Mouse (Mus musculus) forebrain, embryonic 14.5 days (tissue): ENCODE measurements at regions not wholly inside any gene's neighbourhood (a gene's known extent, or its start where the extent isn't known, plus 50 kb on each side); places are given as distances from the start of the nearest gene placed in this dataset.

Experiments used
- ATAC-seq: fragments of 200-750 bp; cut with Nextera tagmentation; 2 replicates; pipeline ENCODE4 v1.8.0; 2017; ENCODE audit warnings: mild to moderate bottlenecking, moderate library complexity
- DNase-seq: peaks from one replicate; pipeline ENCODE4 v3.0.0-alpha.2; 2015; ENCODE audit warnings: low spot score
- H3K27ac ChIP-seq: fragments of 300-500 bp; sonication (generic); 2 replicates; pipeline ENCODE4 v1.5.1; 2014; ENCODE audit warnings: low read depth, mild to moderate bottlenecking, control low read depth, low read length, moderate library complexity
- H3K27me3 ChIP-seq: fragments of 300-500 bp; sonication (generic); replicated peaks from 2 replicates; pipeline ENCODE4 v1.6.1; 2014; ENCODE audit warnings: low read length, control low read depth, mixed read lengths; ENCODE audit not compliant: control insufficient read depth, insufficient read depth
- H3K36me3 ChIP-seq: fragments of 300-500 bp; sonication (generic); 2 replicates; pipeline ENCODE4 v1.6.1; 2014; ENCODE audit warnings: low read length, control low read depth; ENCODE audit not compliant: control insufficient read depth, insufficient read depth
- H3K4me1 ChIP-seq: fragments of 300-500 bp; sonication (generic); 2 replicates; pipeline ENCODE4 v1.6.1; 2014; ENCODE audit warnings: antibody characterized with exemption, low read length, control low read depth; ENCODE audit not compliant: control insufficient read depth, insufficient read depth
- H3K4me2 ChIP-seq: fragments of 300-500 bp; sonication (generic); 2 replicates; pipeline ENCODE4 v1.6.1; 2014; ENCODE audit warnings: mild to moderate bottlenecking, control low read depth, low read length
- H3K4me3 ChIP-seq: fragments of 300-500 bp; sonication (generic); 2 replicates; pipeline ENCODE4 v1.5.1; 2014; ENCODE audit warnings: low read depth, low read length, control low read depth
- H3K9ac ChIP-seq: fragments of 300-500 bp; sonication (generic); 2 replicates; pipeline ENCODE4 v1.6.1; 2014; ENCODE audit warnings: mild to moderate bottlenecking, low read length, control low read depth, moderate library complexity
- H3K9me3 ChIP-seq: fragments of 300-500 bp; sonication (generic); replicated peaks from 2 replicates; pipeline ENCODE4 v1.6.1; 2016; ENCODE audit warnings: low read length, control low read depth, mixed read lengths; ENCODE audit not compliant: control insufficient read depth
- WGBS: fragments of 180-500 bp; shearing (Covaris S2); extraction: QIAGEN DNeasy Blood & Tissue Kit; methylation state at CpG from one replicate; pipeline ENCODE4 v1.1.7; 2014; 5-methylcytosine and 5-hydroxymethylcytosine counted together

GRCm38 (mm10) chr16:24341736-24342135 lies 51.6 kb upstream of the Lpp start:
- Histone ChIP-seq H3K27ac (no peak overlapping the region), H3K4me2 (no peak overlapping the region), H3K27me3 (no peaks in the 10 kb centered on the region), H3K9me3 (no peaks in the 10 kb centered on the region), H3K9ac (no peak overlapping the region), H3K4me1 (no peaks in the 10 kb centered on the region), H3K4me3 (no peak overlapping the region), H3K36me3 (no peaks in the 10 kb centered on the region)
- WGBS, result 89% methylated on average over 7 of the region's 7 CpGs
- ATAC-seq (no peak), DNase-seq (no peak)

- WGBS, result 54% methylated on average over 7 of the region's 7 CpGs
- no peak for DNase-seq
- H3K9me3 ChIP-seq, result no peaks in the 10 kb centered on the region
- H3K9ac ChIP-seq, result no peak overlapping the region
- H3K4me3 ChIP-seq, result no peak overlapping the region
- H3K27ac ChIP-seq, result no peak overlapping the region
- H3K27me3 ChIP-seq, result no peaks in the 10 kb centered on the region
- H3K4me2 ChIP-seq, result no peak overlapping the region
- H3K4me1 ChIP-seq, result no peaks in the 10 kb centered on the region
- H3K36me3 ChIP-seq, result no peaks in the 10 kb centered on the region
- ATAC-seq, result no peak
Observed at GRCm38 (mm10) chr16:24340646-24341045, 52.7 kb upstream of the Lpp start.

- Histone ChIP-seq H3K4me2 (no peak overlapping the region), H3K9ac (no peak overlapping the region), H3K9me3 (no peaks in the 10 kb centered on the region), H3K36me3 (no peaks in the 10 kb centered on the region), H3K27ac (no peak overlapping the region), H3K27me3 (no peaks in the 10 kb centered on the region), H3K4me1 (no peaks in the 10 kb centered on the region), H3K4me3 (no peak overlapping the region)
- WGBS, result 47% methylated on average over 10 of the region's 10 CpGs
- ATAC-seq (no peak), DNase-seq (no peak)
Observed at GRCm38 (mm10) chr16:24339320-24340265, 53.7 kb upstream of the Lpp start.

- Histone ChIP-seq H3K27ac (no peak overlapping the region), H3K36me3 (no peaks in the 10 kb centered on the region), H3K4me1 (no peaks in the 10 kb centered on the region), H3K27me3 (no peaks in the 10 kb centered on the region), H3K4me3 (no peak overlapping the region), H3K9me3 (no peaks in the 10 kb centered on the region), H3K9ac (no peak overlapping the region), H3K4me2 (no peak overlapping the region)
- WGBS, result 83% methylated on average over 7 of the region's 7 CpGs
- no peak for ATAC-seq
- DNase-seq, result no peak
Observed at GRCm38 (mm10) chr16:24338404-24338803, 54.9 kb upstream of the Lpp start.

- no peaks in the 10 kb centered on the region for H3K4me1 ChIP-seq
Observed at GRCm38 (mm10) chr16:24334389-24334788, 58.9 kb upstream of the Lpp start.

GRCm38 (mm10) chr16:24331446-24332020 lies 61.8 kb upstream of the Lpp start:
- no peaks in the 10 kb centered on the region for H3K27me3 ChIP-seq
- no peak for DNase-seq
- no peaks in the 10 kb centered on the region for H3K36me3 ChIP-seq
- WGBS, result 92% methylated on average over 13 of the region's 13 CpGs
- H3K4me1 ChIP-seq, result no peaks in the 10 kb centered on the region
- no peak for ATAC-seq
- H3K4me3 ChIP-seq, result no peak overlapping the region
- H3K4me2 ChIP-seq, result no peak overlapping the region
- H3K9me3 ChIP-seq, result no peaks in the 10 kb centered on the region
- no peak overlapping the region for H3K27ac ChIP-seq
- no peak overlapping the region for H3K9ac ChIP-seq

More at GRCm38 (mm10) chr16:24334389-24334788, 58.9 kb upstream of the Lpp start:
- H3K4me3 ChIP-seq, result no peak overlapping the region
- no peaks in the 10 kb centered on the region for H3K36me3 ChIP-seq
- no peak overlapping the region for H3K4me2 ChIP-seq
- no peak overlapping the region for H3K9ac ChIP-seq
- WGBS, result 93% methylated on average over 2 of the region's 2 CpGs
- H3K27ac ChIP-seq, result no peak overlapping the region
- DNase-seq (no peak), ATAC-seq (no peak)
- H3K27me3 ChIP-seq, result no peaks in the 10 kb centered on the region
- no peaks in the 10 kb centered on the region for H3K9me3 ChIP-seq

GRCm38 (mm10) chr16:24326571-24326970 lies 66.7 kb upstream of the Lpp start:
- no peak for ATAC-seq

GRCm38 (mm10) chr16:24326046-24326445 lies 67.3 kb upstream of the Lpp start:
- Histone ChIP-seq H3K4me2 (no peak overlapping the region), H3K9me3 (no peaks in the 10 kb centered on the region), H3K4me3 (no peak overlapping the region), H3K4me1 (no peaks in the 10 kb centered on the region), H3K36me3 (no peaks in the 10 kb centered on the region), H3K27ac (no peak overlapping the region), H3K27me3 (no peaks in the 10 kb centered on the region), H3K9ac (no peak overlapping the region)
- WGBS, result 90% methylated on average over 5 of the region's 5 CpGs
- DNase-seq (no peak), ATAC-seq (no peak)

More at GRCm38 (mm10) chr16:24326571-24326970, 66.7 kb upstream of the Lpp start:
- H3K4me2 ChIP-seq, result no peak overlapping the region
- no peak overlapping the region for H3K27ac ChIP-seq
- H3K36me3 ChIP-seq, result no peaks in the 10 kb centered on the region
- no peak for DNase-seq
- no peak overlapping the region for H3K9ac ChIP-seq
- H3K27me3 ChIP-seq, result no peaks in the 10 kb centered on the region
- no peaks in the 10 kb centered on the region for H3K4me1 ChIP-seq
- no peaks in the 10 kb centered on the region for H3K9me3 ChIP-seq
- no peak overlapping the region for H3K4me3 ChIP-seq
- WGBS, result 88% methylated on average over 4 of the region's 4 CpGs

- ATAC-seq (no peak), DNase-seq (no peak)
- Histone ChIP-seq H3K9ac (no peak overlapping the region), H3K4me2 (no peak overlapping the region), H3K4me3 (no peak overlapping the region), H3K9me3 (no peaks in the 10 kb centered on the region), H3K36me3 (no peaks in the 10 kb centered on the region), H3K4me1 (no peaks in the 10 kb centered on the region), H3K27ac (no peak overlapping the region), H3K27me3 (no peaks in the 10 kb centered on the region)
- 92% methylated on average over 2 of the region's 2 CpGs for WGBS
Observed at GRCm38 (mm10) chr16:24324917-24325316, 68.4 kb upstream of the Lpp start.
